Mouse (Mus musculus) bone marrow macrophage, adult 2 months (primary cell): Measurements from ENCODE around the gene Gm6993.

Source experiments
- CTCF ChIP-seq: IDR thresholded peaks from 2 replicates; pipeline ENCODE4 v1.5.1; 2012; ENCODE audit warnings: low read depth, mild to moderate bottlenecking, low read length, moderate library complexity
- POLR2A ChIP-seq: IDR thresholded peaks from 2 replicates; pipeline ENCODE4 v1.6.1; 2012; ENCODE audit warnings: mild to moderate bottlenecking, low read depth, low read length, borderline replicate concordance

DNA sequence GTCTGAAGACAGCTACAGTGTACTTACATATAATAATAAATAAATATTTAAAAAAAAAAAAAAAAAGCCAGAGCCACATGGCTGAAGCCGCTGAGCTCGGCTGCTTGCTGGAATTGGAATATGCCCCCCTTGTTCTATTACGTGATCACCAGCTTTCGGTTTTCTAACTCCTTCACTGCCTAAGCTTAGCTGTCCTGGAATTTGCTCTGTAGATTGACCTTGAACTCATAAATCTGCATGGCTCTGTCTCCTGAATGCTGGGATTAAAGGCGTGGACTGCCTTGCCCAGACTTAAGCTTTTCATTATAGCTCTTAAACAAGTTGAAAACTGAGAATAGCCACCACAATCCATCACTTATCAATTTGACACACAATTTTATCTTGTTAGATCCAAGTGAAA lies 23.3 kb upstream of the Gm6993 start:
- TF ChIP-seq CTCF (no peak), POLR2A (no peak)
